Mouse (Mus musculus): ENCODE measurements around the gene Lrrc61. TPM values are rescaled to one million over a fixed set of nuclear protein-coding genes. Genes with fewer than 3 reads are reported as not detected.

The Lrrc61 gene
- polyA plus RNA-seq, 1 experiment from 2014 or later = 13.9 TPM

DNA sequence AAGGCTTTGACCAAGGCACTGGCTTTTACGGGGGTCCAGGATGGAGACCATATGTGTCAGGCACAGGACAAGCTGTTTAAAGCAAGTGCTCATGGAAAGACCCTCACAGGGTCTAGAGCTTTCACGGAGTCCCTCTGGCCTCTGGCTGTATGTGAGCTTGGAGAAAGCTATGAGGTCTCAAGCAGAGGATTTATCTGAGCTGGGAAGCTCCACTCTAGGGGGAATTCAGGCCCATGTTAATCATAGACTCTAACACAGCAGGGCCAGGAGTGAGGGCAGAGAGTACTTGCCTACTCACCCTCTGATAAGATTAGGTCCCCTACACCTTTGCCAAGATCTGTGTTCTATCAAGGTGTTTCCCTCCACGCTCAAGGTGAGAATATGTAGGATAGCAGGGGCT lies 12.0 kb upstream of the Lrrc61 start:
- no peak for ATAC-seq (ENCODE audit: low FRiP score)
- 88% methylated on average over 3 of the region's 3 CpGs for WGBS

DNA sequence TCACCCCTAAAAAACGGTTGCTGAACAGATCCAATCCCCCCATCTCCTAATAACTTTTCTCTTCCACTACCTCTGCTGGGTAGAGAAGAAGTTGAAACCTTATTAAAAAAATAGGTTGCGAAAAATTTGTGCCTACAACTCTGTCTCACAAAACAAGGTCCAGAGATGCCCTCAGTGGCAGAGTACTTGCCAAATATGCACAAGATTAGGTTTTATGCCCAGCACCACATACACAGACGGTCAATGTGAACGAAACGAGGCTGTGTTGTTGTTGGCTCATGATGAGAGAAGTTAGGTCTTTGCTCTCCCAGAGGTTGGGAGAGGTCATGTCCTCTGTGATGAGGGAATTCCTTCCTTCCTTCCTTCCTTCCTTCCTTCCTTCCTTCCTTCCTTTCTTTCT lies 9.3 kb upstream of the Lrrc61 start:
- no peak overlapping the region for H3K4me3 ChIP-seq (ENCODE audit: low read depth, low read length)
- no peaks in the 10 kb centered on the region for H3K9me3 ChIP-seq (ENCODE audit: control insufficient read depth, low read length)
- H3K27ac ChIP-seq (ENCODE audit: low read depth, low read length) = no peak overlapping the region
- H3K4me2 ChIP-seq (replicated peaks; ENCODE audit: low read depth, low read length) = no peak overlapping the region
- no peak for ATAC-seq (ENCODE audit: low FRiP score)
- no peaks in the 10 kb centered on the region for H3K36me3 ChIP-seq (ENCODE audit: control insufficient read depth, insufficient read depth, low read length)
- H3K27me3 ChIP-seq (ENCODE audit: control insufficient read depth, insufficient read depth, low read length) = no peaks in the 10 kb centered on the region
- H3K9ac ChIP-seq (ENCODE audit: low read depth, low read length) = no peak overlapping the region
- WGBS = 78% methylated on average over 5 of the region's 5 CpGs
- no peak for DNase-seq (ENCODE audit: low spot score)
- no peaks in the 10 kb centered on the region for H3K4me1 ChIP-seq (replicated peaks; ENCODE audit: control insufficient read depth, insufficient read depth, low read length)

More for the DNA sequence above, 12.0 kb upstream of the Lrrc61 start:
- H3K4me2 ChIP-seq (replicated peaks; ENCODE audit: low read depth, low read length) = no peak overlapping the region
- no peak overlapping the region for H3K4me3 ChIP-seq (ENCODE audit: low read depth, low read length)
- H3K9me3 ChIP-seq (ENCODE audit: control insufficient read depth, low read length) = no peaks in the 10 kb centered on the region
- H3K27ac ChIP-seq (ENCODE audit: low read depth, low read length) = no peak overlapping the region
- H3K27me3 ChIP-seq (ENCODE audit: control insufficient read depth, insufficient read depth, low read length) = no peaks in the 10 kb centered on the region
- no peaks in the 10 kb centered on the region for H3K36me3 ChIP-seq (ENCODE audit: control insufficient read depth, insufficient read depth, low read length)
- no peak for DNase-seq (ENCODE audit: low spot score)
- H3K9ac ChIP-seq (ENCODE audit: low read depth, low read length) = no peak overlapping the region
- H3K4me1 ChIP-seq (replicated peaks; ENCODE audit: control insufficient read depth, insufficient read depth, low read length) = peaks cover 4% of the 10 kb centered on the region

DNA sequence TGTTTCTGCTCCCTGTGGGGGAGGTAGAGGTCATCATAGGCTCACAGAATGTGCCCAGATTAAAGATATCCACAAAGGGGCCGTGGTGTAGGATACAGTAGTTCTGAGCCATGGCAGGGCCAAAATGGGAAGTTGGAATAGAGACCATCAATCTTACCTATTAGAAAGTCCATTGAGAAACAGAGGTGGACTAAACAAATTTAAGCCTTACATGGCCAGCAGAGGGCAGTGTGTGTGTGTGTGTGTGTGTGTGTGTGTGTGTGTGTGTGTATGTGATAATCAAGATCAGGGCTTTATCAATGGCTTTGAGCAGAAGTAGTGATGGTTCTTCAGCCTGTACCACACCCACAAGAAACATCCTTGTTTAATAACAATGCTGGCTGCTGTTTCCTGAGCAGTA lies 8.3 kb upstream of the Lrrc61 start:
- H3K4me1 ChIP-seq (replicated peaks; ENCODE audit: control insufficient read depth, insufficient read depth, low read length) = no peaks in the 10 kb centered on the region
- no peak overlapping the region for H3K27ac ChIP-seq (ENCODE audit: low read depth, low read length)
- no peaks in the 10 kb centered on the region for H3K9me3 ChIP-seq (ENCODE audit: control insufficient read depth, low read length)
- H3K4me3 ChIP-seq (ENCODE audit: low read depth, low read length) = no peak overlapping the region
- DNase-seq (ENCODE audit: low spot score) (peak; percentile 62), ATAC-seq (ENCODE audit: low FRiP score) (no peak)
- no peaks in the 10 kb centered on the region for H3K27me3 ChIP-seq (ENCODE audit: control insufficient read depth, insufficient read depth, low read length)
- no peaks in the 10 kb centered on the region for H3K36me3 ChIP-seq (ENCODE audit: control insufficient read depth, insufficient read depth, low read length)
- no peak overlapping the region for H3K4me2 ChIP-seq (replicated peaks; ENCODE audit: low read depth, low read length)
- WGBS = 43% methylated on average over 1 of the region's 1 CpGs
- H3K9ac ChIP-seq (ENCODE audit: low read depth, low read length) = no peak overlapping the region

- no peaks in the 10 kb centered on the region for H3K27me3 ChIP-seq (ENCODE audit: control insufficient read depth, insufficient read depth, low read length)
- no peaks in the 10 kb centered on the region for H3K9me3 ChIP-seq (ENCODE audit: control insufficient read depth, low read length)
- H3K4me1 ChIP-seq (replicated peaks; ENCODE audit: control insufficient read depth, insufficient read depth, low read length) = no peaks in the 10 kb centered on the region
- ATAC-seq (ENCODE audit: low FRiP score) (no peak), DNase-seq (ENCODE audit: low spot score) (no peak)
- no peak overlapping the region for H3K27ac ChIP-seq (ENCODE audit: low read depth, low read length)
- H3K9ac ChIP-seq (ENCODE audit: low read depth, low read length) = no peak overlapping the region
- H3K4me3 ChIP-seq (ENCODE audit: low read depth, low read length) = no peak overlapping the region
- H3K4me2 ChIP-seq (replicated peaks; ENCODE audit: low read depth, low read length) = no peak overlapping the region
- 53% methylated on average over 4 of the region's 4 CpGs for whole genome bisulfite sequencing
- H3K36me3 ChIP-seq (ENCODE audit: control insufficient read depth, insufficient read depth, low read length) = no peaks in the 10 kb centered on the region
These were observed 7.7 kb upstream of the Lrrc61 start for GRCm38 (mm10) chr6:48546858-48547257.

DNA sequence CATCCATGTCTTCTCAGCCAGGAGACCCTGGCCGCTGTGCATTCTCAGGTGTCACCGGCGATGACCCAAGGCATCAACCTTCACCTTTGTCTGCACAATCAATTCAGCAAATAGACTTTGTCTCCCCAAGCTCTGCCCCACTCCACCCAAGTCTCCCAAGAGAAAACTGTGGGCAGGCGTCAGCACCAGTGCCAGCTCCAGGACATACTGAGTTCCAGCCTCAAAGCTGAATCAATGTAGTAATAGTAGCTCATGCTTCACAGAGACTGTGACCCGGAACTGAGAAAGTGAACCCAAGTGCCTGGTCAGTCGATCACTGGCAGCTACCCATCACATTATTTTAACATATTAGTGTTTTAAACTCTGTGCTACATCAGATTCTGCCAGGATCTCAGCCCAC lies 6.3 kb upstream of the Lrrc61 start:
- Histone ChIP-seq H3K4me2 (replicated peaks; ENCODE audit: low read depth, low read length) (no peak overlapping the region), H3K9me3 (ENCODE audit: control insufficient read depth, low read length) (no peaks in the 10 kb centered on the region), H3K27me3 (ENCODE audit: control insufficient read depth, insufficient read depth, low read length) (no peaks in the 10 kb centered on the region), H3K4me1 (replicated peaks; ENCODE audit: control insufficient read depth, insufficient read depth, low read length) (no peaks in the 10 kb centered on the region), H3K36me3 (ENCODE audit: control insufficient read depth, insufficient read depth, low read length) (no peaks in the 10 kb centered on the region), H3K4me3 (ENCODE audit: low read depth, low read length) (no peak overlapping the region), H3K9ac (ENCODE audit: low read depth, low read length) (no peak overlapping the region), H3K27ac (ENCODE audit: low read depth, low read length) (no peak overlapping the region)
- WGBS = 89% methylated on average over 6 of the region's 6 CpGs
- no peak for ATAC-seq (ENCODE audit: low FRiP score)
- DNase-seq (ENCODE audit: low spot score) = no peak

GRCm38 (mm10) chr6:48552918-48553317 lies 1.7 kb upstream of the Lrrc61 start:
- Histone ChIP-seq H3K4me1 (replicated peaks; ENCODE audit: control insufficient read depth, insufficient read depth, low read length) (peaks cover 3% of the 10 kb centered on the region; the same call in 1 of the 2 replicates), H3K9ac (ENCODE audit: low read depth, low read length) (no peak overlapping the region), H3K27ac (ENCODE audit: low read depth, low read length) (no peak overlapping the region), H3K4me3 (ENCODE audit: low read depth, low read length) (no peak overlapping the region), H3K36me3 (ENCODE audit: control insufficient read depth, insufficient read depth, low read length) (no peaks in the 10 kb centered on the region; the same call in 1 of the 2 replicates), H3K27me3 (ENCODE audit: control insufficient read depth, insufficient read depth, low read length) (no peaks in the 10 kb centered on the region), H3K4me2 (replicated peaks; ENCODE audit: low read depth, low read length) (no peak overlapping the region), H3K9me3 (ENCODE audit: control insufficient read depth, low read length) (no peaks in the 10 kb centered on the region)
- DNase-seq (ENCODE audit: low spot score) (no peak), ATAC-seq (ENCODE audit: low FRiP score) (no peak)
- 65% methylated on average over 4 of the region's 4 CpGs for WGBS

GRCm38 (mm10) chr6:48553819-48554218 lies 777 bp upstream of the Lrrc61 start:
- 0 out of 2 replicates have a peak, but pooled peaks have one; percentile 11 for ATAC-seq (ENCODE audit: low FRiP score)
- WGBS = 80% methylated on average over 4 of the region's 4 CpGs
- peak; percentile 34 for DNase-seq (ENCODE audit: low spot score)
- Histone ChIP-seq H3K27me3 (ENCODE audit: control insufficient read depth, insufficient read depth, low read length) (no peaks in the 10 kb centered on the region), H3K9ac (ENCODE audit: low read depth, low read length) (peak overlapping the region; percentile 85), H3K4me1 (replicated peaks; ENCODE audit: control insufficient read depth, insufficient read depth, low read length) (peaks cover 3% of the 10 kb centered on the region; the same call in 1 of the 2 replicates), H3K4me2 (replicated peaks; ENCODE audit: low read depth, low read length) (peak overlapping the region; percentile 75), H3K27ac (ENCODE audit: low read depth, low read length) (peak overlapping the region; percentile 95), H3K4me3 (ENCODE audit: low read depth, low read length) (peak overlapping the region; percentile 55), H3K9me3 (ENCODE audit: control insufficient read depth, low read length) (no peaks in the 10 kb centered on the region), H3K36me3 (ENCODE audit: control insufficient read depth, insufficient read depth, low read length) (peaks cover 2% of the 10 kb centered on the region; the same call in 1 of the 2 replicates)

DNA sequence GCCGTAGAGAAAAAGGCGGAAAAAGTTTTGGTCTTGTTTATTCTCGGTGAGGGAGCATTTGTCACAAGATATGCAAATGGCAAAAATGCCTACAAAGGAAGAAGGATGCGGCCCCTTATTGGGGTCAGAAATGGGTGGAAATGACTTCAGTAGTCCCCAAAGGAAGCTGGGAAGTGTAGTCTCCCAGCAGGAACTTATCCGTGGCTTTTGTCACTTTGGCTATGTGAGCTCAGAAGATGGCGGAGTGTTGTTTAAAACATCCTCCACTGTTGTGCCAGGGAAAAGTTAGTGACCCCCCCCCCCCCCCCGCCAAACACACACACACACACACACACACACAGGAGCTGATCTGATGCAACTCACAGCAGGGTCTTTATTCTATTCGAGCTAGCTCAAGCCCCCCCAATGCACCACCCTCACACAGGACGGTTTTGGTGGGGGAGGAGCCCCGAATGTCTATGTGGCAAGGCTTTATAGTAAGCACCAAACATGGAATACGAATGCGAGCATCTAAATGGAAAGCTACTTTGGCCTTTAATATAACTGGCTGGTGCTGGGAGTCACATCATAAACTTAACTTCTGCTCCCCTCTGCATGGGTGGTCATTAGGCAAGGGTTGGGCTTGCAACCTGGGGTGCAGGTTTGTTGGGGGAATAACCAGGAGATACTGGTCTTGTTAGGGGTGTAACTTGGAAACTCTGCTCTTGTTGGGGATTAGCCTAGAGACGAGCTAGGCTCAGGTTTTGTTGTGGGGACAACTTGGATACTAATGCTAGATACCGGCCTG lies 701 bp downstream of the Lrrc61 start:
- no peaks in the 10 kb centered on the region for H3K27me3 ChIP-seq (ENCODE audit: control insufficient read depth, insufficient read depth, low read length)
- peak overlapping the region; percentile 85 for H3K9ac ChIP-seq (ENCODE audit: low read depth, low read length)
- DNase-seq (ENCODE audit: low spot score) (peak; percentile 78), ATAC-seq (ENCODE audit: low FRiP score) (peak; percentile 86)
- H3K36me3 ChIP-seq (ENCODE audit: control insufficient read depth, insufficient read depth, low read length) = peaks cover 2% of the 10 kb centered on the region; the same call in 1 of the 2 replicates
- WGBS = 36% methylated on average over 13 of the region's 14 CpGs
- peak overlapping the region; percentile 75 for H3K4me2 ChIP-seq (replicated peaks; ENCODE audit: low read depth, low read length)
- peaks cover 3% of the 10 kb centered on the region; the same call in 1 of the 2 replicates for H3K4me1 ChIP-seq (replicated peaks; ENCODE audit: control insufficient read depth, insufficient read depth, low read length)
- no peaks in the 10 kb centered on the region for H3K9me3 ChIP-seq (ENCODE audit: control insufficient read depth, low read length)
- H3K27ac ChIP-seq (ENCODE audit: low read depth, low read length) = peak overlapping the region; percentile 95
- peak overlapping the region; percentile 55 for H3K4me3 ChIP-seq (ENCODE audit: low read depth, low read length)

DNA sequence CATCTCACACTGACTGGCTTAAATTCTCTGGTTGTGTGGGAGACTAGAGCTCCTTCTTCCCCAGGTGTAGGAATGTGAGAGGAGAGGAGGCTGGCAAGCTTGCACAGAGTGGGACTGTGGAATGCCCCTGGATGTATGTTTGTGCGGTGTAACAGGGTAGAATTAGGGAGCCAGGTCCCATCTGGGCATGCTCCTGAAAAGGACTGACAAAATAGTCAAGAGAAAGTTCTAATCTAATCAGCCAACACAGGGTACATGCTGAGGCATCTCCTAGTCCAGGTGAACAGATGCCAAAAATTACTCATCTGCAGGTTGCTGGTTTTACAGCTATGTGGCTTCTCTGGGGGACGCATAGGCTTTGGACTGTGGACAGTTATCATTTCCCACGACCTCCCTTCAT lies 1.4 kb downstream of the Lrrc61 start:
- Histone ChIP-seq H3K9me3 (ENCODE audit: control insufficient read depth, low read length) (no peaks in the 10 kb centered on the region), H3K4me2 (replicated peaks; ENCODE audit: low read depth, low read length) (no peak overlapping the region), H3K36me3 (ENCODE audit: control insufficient read depth, insufficient read depth, low read length) (peaks cover 2% of the 10 kb centered on the region; the same call in 1 of the 2 replicates), H3K27me3 (ENCODE audit: control insufficient read depth, insufficient read depth, low read length) (no peaks in the 10 kb centered on the region), H3K4me3 (ENCODE audit: low read depth, low read length) (no peak overlapping the region), H3K4me1 (replicated peaks; ENCODE audit: control insufficient read depth, insufficient read depth, low read length) (peaks cover 3% of the 10 kb centered on the region; the same call in 1 of the 2 replicates), H3K27ac (ENCODE audit: low read depth, low read length) (no peak overlapping the region), H3K9ac (ENCODE audit: low read depth, low read length) (no peak overlapping the region)
- WGBS = 89% methylated on average over 3 of the region's 3 CpGs
- DNase-seq (ENCODE audit: low spot score) (no peak), ATAC-seq (ENCODE audit: low FRiP score) (no peak)
